Mouse (Mus musculus) neural tube, embryonic 14.5 days (tissue): Measurements from ENCODE around the gene Cdt1. TPM values are rescaled to one million over a fixed set of nuclear protein-coding genes. Genes with fewer than 3 reads are reported as not detected.

Source experiments
- ATAC-seq: fragments of 200-750 bp; cut with Nextera tagmentation; 2 replicates; pipeline ENCODE4 v1.8.0; 2017; ENCODE audit warnings: low read depth, mild to moderate bottlenecking, moderate TSS enrichment, moderate library complexity
- H3K27ac ChIP-seq: fragments of 300-500 bp; sonication (generic); 2 replicates; pipeline ENCODE4 v1.5.1; 2014; ENCODE audit warnings: low read depth, mild to moderate bottlenecking, control low read depth, low read length, moderate library complexity, mixed read lengths
- H3K27me3 ChIP-seq: fragments of 300-500 bp; sonication (generic); 2 replicates; pipeline ENCODE4 v1.6.1; 2014; ENCODE audit warnings: low read length; ENCODE audit not compliant: control insufficient read depth, insufficient read depth
- H3K36me3 ChIP-seq: fragments of 300-500 bp; sonication (generic); 2 replicates; pipeline ENCODE4 v1.6.1; 2014; ENCODE audit warnings: low read length, mixed read lengths; ENCODE audit not compliant: control insufficient read depth, insufficient read depth
- H3K4me1 ChIP-seq: fragments of 300-500 bp; sonication (generic); 2 replicates; pipeline ENCODE4 v1.6.1; 2014; ENCODE audit warnings: low read length; ENCODE audit not compliant: control insufficient read depth, insufficient read depth
- H3K4me2 ChIP-seq: fragments of 300-500 bp; sonication (generic); 2 replicates; pipeline ENCODE4 v1.6.1; 2014; ENCODE audit warnings: mild to moderate bottlenecking, low read depth, low read length, control low read depth
- H3K4me3 ChIP-seq: fragments of 300-500 bp; sonication (generic); 2 replicates; pipeline ENCODE4 v1.5.1; 2014; ENCODE audit warnings: low read depth, low read length, control low read depth, mixed read lengths
- H3K9ac ChIP-seq: fragments of 300-500 bp; sonication (generic); replicated peaks from 2 replicates; pipeline ENCODE4 v1.6.1; 2014; ENCODE audit warnings: low read depth, mild to moderate bottlenecking, control low read depth, low read length, mixed read lengths
- H3K9me3 ChIP-seq: fragments of 300-500 bp; sonication (generic); 2 replicates; pipeline ENCODE4 v1.6.1; 2016; ENCODE audit warnings: low read length; ENCODE audit not compliant: control insufficient read depth
- WGBS: fragments of 180-500 bp; shearing (Covaris S2); extraction: QIAGEN DNeasy Blood & Tissue Kit; methylation state at CpG from one replicate; pipeline ENCODE4 v1.1.7; 2014; 5-methylcytosine and 5-hydroxymethylcytosine counted together
- polyA plus RNA-seq: library from polyadenylated mRNA; unstranded; fragments of >200 nt; fragmentation: Nextera tagmentation; extraction: Ambion mirVana; gene quantifications from 2 replicates; pipeline ENCODE4 v1.2.1, GENCODE M21; 2014

The Cdt1 gene
- polyA plus RNA-seq, 1 experiment from 2014 or later: 4.7 TPM

- Histone ChIP-seq H3K27ac (no peak overlapping the region), H3K4me1 (0 out of 2 replicates have a peak, but pooled peaks cover 2% of the 10 kb centered on the region), H3K9me3 (no peaks in the 10 kb centered on the region), H3K4me2 (no peak overlapping the region), H3K36me3 (no peaks in the 10 kb centered on the region), H3K27me3 (peaks cover 20% of the 10 kb centered on the region), H3K4me3 (no peak overlapping the region), H3K9ac (no peak overlapping the region)
- no peak for ATAC-seq
- WGBS: 29% methylated on average over 5 of the region's 5 CpGs
These were observed 20.0 kb upstream of the Cdt1 start for GRCm38 (mm10) chr8:122547815-122548214.

GRCm38 (mm10) chr8:122548331-122548730 lies 19.5 kb upstream of the Cdt1 start:
- H3K36me3 ChIP-seq: no peaks in the 10 kb centered on the region
- no peak overlapping the region for H3K9ac ChIP-seq
- no peak overlapping the region for H3K27ac ChIP-seq
- no peaks in the 10 kb centered on the region for H3K9me3 ChIP-seq
- WGBS: 54% methylated on average over 13 of the region's 13 CpGs
- 0 out of 2 replicates have a peak, but pooled peaks cover 2% of the 10 kb centered on the region for H3K4me1 ChIP-seq
- ATAC-seq: no peak
- H3K4me3 ChIP-seq: no peak overlapping the region
- no peak overlapping the region for H3K4me2 ChIP-seq
- H3K27me3 ChIP-seq: peaks cover 20% of the 10 kb centered on the region

- Histone ChIP-seq H3K27ac (no peak overlapping the region), H3K4me2 (no peak overlapping the region), H3K36me3 (no peaks in the 10 kb centered on the region), H3K9ac (no peak overlapping the region), H3K27me3 (peaks cover 20% of the 10 kb centered on the region), H3K4me1 (0 out of 2 replicates have a peak, but pooled peaks cover 2% of the 10 kb centered on the region), H3K4me3 (no peak overlapping the region), H3K9me3 (no peaks in the 10 kb centered on the region)
- WGBS: 81% methylated on average over 3 of the region's 3 CpGs
- no peak for ATAC-seq
These were observed 18.9 kb upstream of the Cdt1 start for GRCm38 (mm10) chr8:122548891-122549439.

- WGBS: 4% methylated on average over 47 of the region's 52 CpGs
- ATAC-seq: 0 out of 2 replicates have a peak, but pooled peaks have one; percentile 51
- peak overlapping the region; percentile 65 for H3K9ac ChIP-seq
- no peaks in the 10 kb centered on the region for H3K9me3 ChIP-seq
- peaks cover 20% of the 10 kb centered on the region for H3K27me3 ChIP-seq
- no peaks in the 10 kb centered on the region for H3K36me3 ChIP-seq
- H3K4me1 ChIP-seq: 0 out of 2 replicates have a peak, but pooled peaks cover 2% of the 10 kb centered on the region
- H3K4me3 ChIP-seq: peak overlapping the region; percentile 49
- H3K4me2 ChIP-seq: peak overlapping the region; percentile 79
- H3K27ac ChIP-seq: no peak overlapping the region
These were observed 17.4 kb upstream of the Cdt1 start for GRCm38 (mm10) chr8:122550234-122550994.

- H3K4me2 ChIP-seq: peak overlapping the region; percentile 79
- H3K9me3 ChIP-seq: no peaks in the 10 kb centered on the region
- H3K27ac ChIP-seq: no peak overlapping the region
- no peaks in the 10 kb centered on the region for H3K36me3 ChIP-seq
- 0 out of 2 replicates have a peak, but pooled peaks cover 2% of the 10 kb centered on the region for H3K4me1 ChIP-seq
- WGBS: 0% methylated on average over 32 of the region's 43 CpGs
- peak overlapping the region; percentile 49 for H3K4me3 ChIP-seq
- peaks cover 20% of the 10 kb centered on the region for H3K27me3 ChIP-seq
- no peak; the same call in 1 of the 2 replicates for ATAC-seq
- peak overlapping the region; percentile 65 for H3K9ac ChIP-seq
These were observed 16.9 kb upstream of the Cdt1 start for GRCm38 (mm10) chr8:122550995-122551264.

GRCm38 (mm10) chr8:122551265-122552051 lies 16.4 kb upstream of the Cdt1 start, which contains the start of gene Piezo1:
Piezo1 (minus strand) TSS chr8:122551329.
- no peaks in the 10 kb centered on the region for H3K36me3 ChIP-seq
- peak within 1 kb of the TSS; percentile 79 for H3K4me2 ChIP-seq
- peak within 1 kb of the TSS; percentile 65 for H3K9ac ChIP-seq
- no peak within 1 kb of the TSS for H3K27ac ChIP-seq
- peak; percentile 44; the same call in 1 of the 2 replicates for ATAC-seq
- no peaks in the 10 kb centered on the region for H3K9me3 ChIP-seq
- H3K27me3 ChIP-seq: peaks cover 20% of the 10 kb centered on the region
- WGBS: 14% methylated on average over 43 of the region's 56 CpGs
- 0 out of 2 replicates have a peak, but pooled peaks cover 2% of the 10 kb centered on the region for H3K4me1 ChIP-seq
- peak within 1 kb of the TSS; percentile 49 for H3K4me3 ChIP-seq

- ATAC-seq: no peak
- Histone ChIP-seq H3K36me3 (no peaks in the 10 kb centered on the region), H3K27ac (no peak overlapping the region), H3K27me3 (peaks cover 20% of the 10 kb centered on the region), H3K9ac (no peak overlapping the region), H3K4me2 (no peak overlapping the region), H3K9me3 (no peaks in the 10 kb centered on the region), H3K4me3 (no peak overlapping the region), H3K4me1 (0 out of 2 replicates have a peak, but pooled peaks cover 2% of the 10 kb centered on the region)
- WGBS: 76% methylated on average over 6 of the region's 6 CpGs
These were observed 13.0 kb upstream of the Cdt1 start for GRCm38 (mm10) chr8:122554786-122555185.

GRCm38 (mm10) chr8:122556030-122557009 lies 11.5 kb upstream of the Cdt1 start:
- WGBS: 58% methylated on average over 12 of the region's 12 CpGs
- no peak overlapping the region for H3K9ac ChIP-seq

More at GRCm38 (mm10) chr8:122556030-122557009, 11.5 kb upstream of the Cdt1 start:
- Histone ChIP-seq H3K4me3 (no peak overlapping the region), H3K27me3 (peaks cover 7% of the 10 kb centered on the region), H3K4me1 (no peaks in the 10 kb centered on the region), H3K36me3 (no peaks in the 10 kb centered on the region), H3K9me3 (no peaks in the 10 kb centered on the region), H3K4me2 (no peak overlapping the region), H3K27ac (0 out of 2 replicates have a peak overlapping the region, but pooled peaks have one; percentile 10)
- no peak for ATAC-seq
